Mouse (Mus musculus) embryonic fibroblast, embryonic 13.5 days (primary cell): ENCODE measurements around the gene Aldoart2.

ENCODE experiments used
- CTCF ChIP-seq: IDR thresholded peaks from 2 replicates; pipeline ENCODE4 v1.5.1; 2011; ENCODE audit warnings: mild to moderate bottlenecking, control low read depth, low read length, moderate library complexity, borderline replicate concordance; ENCODE audit not compliant: insufficient read depth
- POLR2A ChIP-seq: IDR thresholded peaks from 2 replicates; pipeline ENCODE4 v1.6.1; 2011; ENCODE audit warnings: low read depth, mild to moderate bottlenecking, control low read depth, low read length, moderate library complexity

GRCm38 (mm10) chr12:55557866-55558265, 7.2 kb upstream of the Aldoart2 start:
- TF ChIP-seq CTCF (no peak), POLR2A (no peak)
